Mouse (Mus musculus): ENCODE data around the gene Ccdc187. TPM values are rescaled to one million over a fixed set of nuclear protein-coding genes. Genes with fewer than 3 reads are reported as not detected.

Ccdc187 gene
- polyA plus RNA-seq, 1 experiment from 2014 or later = 0.34 TPM

- Histone ChIP-seq H3K36me3 (replicated peaks) (no peaks in the 10 kb centered on the region), H3K27ac (no peak overlapping the region), H3K4me3 (replicated peaks) (no peak overlapping the region), H3K9ac (no peak overlapping the region), H3K27me3 (no peaks in the 10 kb centered on the region), H3K9me3 (no peaks in the 10 kb centered on the region), H3K4me2 (no peak overlapping the region), H3K4me1 (no peaks in the 10 kb centered on the region)
- 76% methylated on average over 4 of the region's 4 CpGs for WGBS
- no peak for ATAC-seq (ENCODE audit: low FRiP score)
Measured at GRCm38 (mm10) chr2:26264646-26265045, 29.7 kb downstream of the Ccdc187 start.

GRCm38 (mm10) chr2:26257315-26258096, 36.9 kb downstream of the Ccdc187 start:
- Histone ChIP-seq H3K9ac (no peak overlapping the region), H3K4me3 (replicated peaks) (no peak overlapping the region), H3K4me2 (no peak overlapping the region), H3K9me3 (no peaks in the 10 kb centered on the region), H3K27me3 (no peaks in the 10 kb centered on the region), H3K36me3 (replicated peaks) (no peaks in the 10 kb centered on the region), H3K4me1 (no peaks in the 10 kb centered on the region), H3K27ac (no peak overlapping the region)
- WGBS = 86% methylated on average over 16 of the region's 16 CpGs
- no peak for ATAC-seq (ENCODE audit: low FRiP score)

DNA sequence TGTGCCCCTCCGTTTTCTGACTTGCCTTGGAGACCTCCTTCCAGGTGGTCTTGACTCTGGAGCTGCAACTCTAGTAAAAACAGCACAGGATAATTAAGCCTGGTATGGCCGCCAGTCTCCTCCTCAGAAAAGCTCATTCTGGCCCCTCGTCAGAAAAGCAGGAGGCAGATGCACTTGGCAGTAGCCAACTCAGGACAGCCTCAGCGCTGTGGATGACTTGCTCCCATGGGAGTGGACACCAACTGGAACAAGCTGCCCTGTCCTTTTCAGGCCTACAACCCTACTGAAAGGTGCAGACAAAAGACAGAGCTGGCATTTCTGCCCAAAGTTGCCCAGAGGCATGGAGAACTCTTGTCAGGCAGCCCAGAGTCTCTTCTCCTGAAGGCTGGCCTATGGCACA, 39.5 kb downstream of the Ccdc187 start:
- no peaks in the 10 kb centered on the region for H3K27me3 ChIP-seq
- no peak overlapping the region for H3K4me3 ChIP-seq (replicated peaks)
- no peak for ATAC-seq (ENCODE audit: low FRiP score)
- H3K36me3 ChIP-seq (replicated peaks) = no peaks in the 10 kb centered on the region
- H3K4me2 ChIP-seq = no peak overlapping the region
- H3K9ac ChIP-seq = no peak overlapping the region
- 65% methylated on average over 4 of the region's 4 CpGs for WGBS
- no peaks in the 10 kb centered on the region for H3K9me3 ChIP-seq
- H3K4me1 ChIP-seq = no peaks in the 10 kb centered on the region
- no peak overlapping the region for H3K27ac ChIP-seq

DNA sequence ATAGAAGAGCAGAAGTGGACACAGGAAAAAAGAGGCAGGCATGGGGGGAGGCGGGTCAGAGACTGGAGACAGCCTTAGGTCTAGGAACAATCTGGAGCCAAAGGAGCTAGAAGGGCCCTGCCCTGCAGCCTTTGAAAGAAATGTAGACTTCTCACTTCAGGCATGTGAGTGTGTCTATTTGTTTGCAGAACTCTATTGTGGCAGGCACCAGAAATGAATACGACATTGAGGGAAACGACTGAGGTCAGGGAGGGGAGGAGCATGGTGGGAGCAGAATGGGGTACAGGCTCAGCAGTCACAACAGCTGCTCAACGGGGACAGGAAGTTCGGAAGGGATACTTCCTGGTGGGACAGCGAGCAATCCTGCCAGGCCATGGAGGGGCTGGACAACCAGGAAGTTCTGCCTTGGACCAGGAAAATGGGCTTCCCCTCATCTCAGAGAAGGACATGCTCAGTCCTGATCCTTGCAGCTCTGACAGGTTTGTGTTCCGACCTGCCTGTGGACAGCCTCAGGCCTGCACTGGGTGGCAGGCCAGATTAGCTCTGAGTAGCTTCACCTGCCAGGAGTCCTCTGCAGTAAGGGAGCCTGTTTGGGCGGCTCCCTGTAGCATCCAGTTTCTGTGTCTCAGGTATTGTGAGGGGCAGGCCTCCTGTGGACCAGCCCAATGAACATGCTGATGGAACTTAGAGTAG, 41.7 kb downstream of the Ccdc187 start:
- 64% methylated on average over 8 of the region's 8 CpGs for WGBS
- Histone ChIP-seq H3K9ac (no peak overlapping the region), H3K4me2 (no peak overlapping the region), H3K9me3 (no peaks in the 10 kb centered on the region), H3K4me1 (no peaks in the 10 kb centered on the region), H3K36me3 (replicated peaks) (no peaks in the 10 kb centered on the region), H3K27ac (no peak overlapping the region), H3K27me3 (no peaks in the 10 kb centered on the region), H3K4me3 (replicated peaks) (no peak overlapping the region)
- no peak for ATAC-seq (ENCODE audit: low FRiP score)

- no peaks in the 10 kb centered on the region for H3K9me3 ChIP-seq
- H3K4me1 ChIP-seq = no peaks in the 10 kb centered on the region
- H3K9ac ChIP-seq = no peak overlapping the region
- WGBS = 72% methylated on average over 3 of the region's 3 CpGs
- no peak for ATAC-seq (ENCODE audit: low FRiP score)
- H3K27me3 ChIP-seq = no peaks in the 10 kb centered on the region
- no peak overlapping the region for H3K27ac ChIP-seq
- no peak overlapping the region for H3K4me2 ChIP-seq
- no peak overlapping the region for H3K4me3 ChIP-seq (replicated peaks)
- no peaks in the 10 kb centered on the region for H3K36me3 ChIP-seq (replicated peaks)
Measured at GRCm38 (mm10) chr2:26247531-26247930, 46.8 kb downstream of the Ccdc187 start.

DNA sequence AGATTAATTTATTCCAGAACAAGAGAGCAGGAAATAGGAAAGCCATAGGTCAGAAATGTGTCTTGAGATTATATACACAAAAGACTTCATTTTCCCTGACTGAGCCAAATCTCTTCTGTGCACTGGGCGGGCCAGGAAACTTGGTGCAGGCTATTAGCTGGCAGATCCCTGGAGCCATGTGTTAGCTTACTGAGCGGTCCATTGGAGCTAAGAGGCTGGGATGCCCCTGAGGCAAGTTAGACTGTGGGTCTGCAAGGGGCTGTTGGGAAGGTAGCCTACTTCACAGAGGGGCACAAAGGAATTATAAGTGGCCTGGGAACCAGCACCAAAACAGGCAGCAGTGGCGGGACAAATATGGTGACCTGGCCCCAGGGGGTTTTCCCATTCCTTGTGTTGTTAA, 53.5 kb downstream of the Ccdc187 start:
- no peak overlapping the region for H3K4me2 ChIP-seq
- WGBS = 63% methylated on average over 3 of the region's 3 CpGs
- H3K36me3 ChIP-seq (replicated peaks) = no peaks in the 10 kb centered on the region
- no peak for ATAC-seq (ENCODE audit: low FRiP score)
- peaks cover 9% of the 10 kb centered on the region for H3K4me1 ChIP-seq
- no peak overlapping the region for H3K9ac ChIP-seq
- no peaks in the 10 kb centered on the region for H3K9me3 ChIP-seq
- no peak overlapping the region for H3K4me3 ChIP-seq (replicated peaks)
- no peak overlapping the region for H3K27ac ChIP-seq
- H3K27me3 ChIP-seq = no peaks in the 10 kb centered on the region

GRCm38 (mm10) chr2:26240330-26240729, 54.0 kb downstream of the Ccdc187 start:
- no peak for ATAC-seq (ENCODE audit: low FRiP score)
- H3K27ac ChIP-seq = no peak overlapping the region
- H3K4me3 ChIP-seq (replicated peaks) = no peak overlapping the region
- no peak overlapping the region for H3K4me2 ChIP-seq
- no peaks in the 10 kb centered on the region for H3K27me3 ChIP-seq
- no peak overlapping the region for H3K9ac ChIP-seq
- H3K4me1 ChIP-seq = peaks cover 12% of the 10 kb centered on the region
- H3K36me3 ChIP-seq (replicated peaks) = no peaks in the 10 kb centered on the region
- 74% methylated on average over 9 of the region's 9 CpGs for WGBS
- H3K9me3 ChIP-seq = no peaks in the 10 kb centered on the region

GRCm38 (mm10) chr2:26237290-26237782, 57.0 kb downstream of the Ccdc187 start, which contains the start of gene Qsox2:
Qsox2 (minus strand) TSS chr2:26237525.
- H3K4me2 ChIP-seq = peak within 1 kb of the TSS; percentile 85
- ATAC-seq (ENCODE audit: low FRiP score) = peak; percentile 91
- H3K27me3 ChIP-seq = no peaks in the 10 kb centered on the region
- 2% methylated on average over 36 of the region's 36 CpGs for WGBS
- H3K9ac ChIP-seq = peak within 1 kb of the TSS; percentile 86
- H3K4me1 ChIP-seq = peaks cover 12% of the 10 kb centered on the region
- no peaks in the 10 kb centered on the region for H3K9me3 ChIP-seq
- H3K36me3 ChIP-seq (replicated peaks) = 0 out of 2 replicates have a peak, but pooled peaks cover under 1% of the 10 kb centered on the region
- H3K27ac ChIP-seq = peak within 1 kb of the TSS; percentile 74
- peak within 1 kb of the TSS; percentile 73 for H3K4me3 ChIP-seq (replicated peaks)

DNA sequence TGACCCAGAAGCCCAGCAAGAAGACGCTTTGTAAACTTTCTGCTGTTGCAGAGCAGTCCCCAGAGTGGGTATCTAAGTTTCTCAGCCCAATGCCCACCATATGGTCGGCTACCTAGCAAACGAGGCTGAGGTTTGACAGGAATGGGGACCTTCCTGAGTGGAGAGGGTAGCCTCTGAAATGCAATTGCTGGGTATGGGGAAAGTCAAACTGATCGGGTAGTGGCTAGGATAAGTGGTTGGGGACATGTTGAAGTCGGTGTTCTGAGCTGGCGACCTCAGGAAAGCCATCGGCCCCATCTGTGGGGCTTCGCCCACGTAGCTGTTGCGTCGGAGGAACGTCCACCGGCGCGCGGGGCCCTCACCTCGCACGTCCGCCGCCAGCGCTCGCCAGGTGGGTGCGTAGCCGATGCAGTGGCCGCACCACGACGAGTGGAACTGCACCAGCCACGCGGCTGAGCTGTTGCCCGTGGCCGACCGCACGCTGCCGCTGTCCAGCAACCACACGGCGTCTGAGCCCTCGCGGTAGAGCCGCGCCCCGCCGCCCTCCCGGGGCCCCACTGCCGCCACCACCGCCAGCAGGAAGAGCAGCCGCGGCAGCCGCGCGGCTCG, 57.6 kb downstream of the Ccdc187 start:
- under 1% methylated on average over 49 of the region's 51 CpGs for WGBS
- ATAC-seq (ENCODE audit: low FRiP score) = peak; percentile 65
- peaks cover 12% of the 10 kb centered on the region for H3K4me1 ChIP-seq
- H3K27me3 ChIP-seq = no peaks in the 10 kb centered on the region
- H3K4me2 ChIP-seq = peak overlapping the region; percentile 85
- H3K27ac ChIP-seq = peak overlapping the region; percentile 74
- no peaks in the 10 kb centered on the region for H3K9me3 ChIP-seq
- H3K4me3 ChIP-seq (replicated peaks) = peak overlapping the region; percentile 73
- H3K9ac ChIP-seq = peak overlapping the region; percentile 86
- H3K36me3 ChIP-seq (replicated peaks) = 0 out of 2 replicates have a peak, but pooled peaks cover 3% of the 10 kb centered on the region

DNA sequence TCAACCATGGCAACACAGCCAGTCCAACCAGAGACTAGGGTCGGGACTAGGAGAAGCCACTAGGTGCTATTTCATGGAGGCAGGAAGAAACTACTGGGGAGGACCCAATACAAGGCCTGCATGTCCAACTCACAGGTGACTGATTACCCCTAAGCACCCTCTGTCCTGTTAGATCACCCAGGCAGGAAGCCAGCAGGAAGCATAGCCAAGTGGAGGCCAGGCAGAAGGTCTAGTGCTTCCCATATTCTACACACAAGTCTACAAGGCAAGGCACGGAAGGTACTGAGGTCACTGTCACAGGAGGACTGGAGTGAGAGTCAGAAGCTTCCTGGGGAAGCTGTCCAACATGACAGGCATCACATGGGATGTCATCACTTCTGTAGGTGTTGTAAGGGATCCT, 59.6 kb downstream of the Ccdc187 start:
- Histone ChIP-seq H3K36me3 (replicated peaks) (0 out of 2 replicates have a peak, but pooled peaks cover 3% of the 10 kb centered on the region), H3K27me3 (no peaks in the 10 kb centered on the region), H3K9ac (no peak overlapping the region), H3K4me1 (peaks cover 12% of the 10 kb centered on the region), H3K4me2 (no peak overlapping the region), H3K4me3 (replicated peaks) (no peak overlapping the region), H3K27ac (no peak overlapping the region), H3K9me3 (no peaks in the 10 kb centered on the region)
- 87% methylated on average over 2 of the region's 2 CpGs for WGBS
- no peak for ATAC-seq (ENCODE audit: low FRiP score)

DNA sequence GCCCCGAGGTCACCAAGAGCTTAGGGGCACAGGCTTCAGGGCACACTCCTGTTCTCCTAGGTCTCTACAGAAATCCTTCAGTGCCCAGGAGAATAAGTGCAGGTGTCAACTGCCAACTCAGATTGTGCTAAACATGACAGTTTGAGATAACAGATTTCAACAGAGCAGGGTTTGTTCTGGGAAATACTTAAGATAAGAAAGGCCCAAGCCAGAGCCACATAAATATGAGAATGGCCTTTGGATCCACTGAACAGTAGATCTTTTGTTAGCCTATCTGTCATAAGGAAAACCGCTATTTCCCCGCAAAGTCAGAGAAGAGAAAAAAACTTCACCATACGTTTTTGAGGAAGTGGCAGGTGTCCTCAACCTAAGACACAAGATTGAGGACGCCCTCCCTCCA, 60.1 kb downstream of the Ccdc187 start:
- H3K27ac ChIP-seq = no peak overlapping the region
- H3K4me2 ChIP-seq = no peak overlapping the region
- WGBS = 86% methylated on average over 5 of the region's 5 CpGs
- 0 out of 2 replicates have a peak, but pooled peaks cover 3% of the 10 kb centered on the region for H3K36me3 ChIP-seq (replicated peaks)
- H3K4me1 ChIP-seq = peaks cover 12% of the 10 kb centered on the region
- H3K27me3 ChIP-seq = no peaks in the 10 kb centered on the region
- H3K4me3 ChIP-seq (replicated peaks) = no peak overlapping the region
- no peak for ATAC-seq (ENCODE audit: low FRiP score)
- H3K9me3 ChIP-seq = no peaks in the 10 kb centered on the region
- H3K9ac ChIP-seq = no peak overlapping the region

GRCm38 (mm10) chr2:26231366-26231765, 63.0 kb downstream of the Ccdc187 start:
- Histone ChIP-seq H3K4me3 (replicated peaks) (no peak overlapping the region), H3K9ac (no peak overlapping the region), H3K27ac (no peak overlapping the region), H3K9me3 (no peaks in the 10 kb centered on the region), H3K4me1 (peaks cover 8% of the 10 kb centered on the region), H3K36me3 (replicated peaks) (peaks cover 7% of the 10 kb centered on the region; the same call in 1 of the 2 replicates), H3K27me3 (no peaks in the 10 kb centered on the region), H3K4me2 (no peak overlapping the region)
- 83% methylated on average over 3 of the region's 3 CpGs for WGBS
- ATAC-seq (ENCODE audit: low FRiP score) = no peak
